Mouse (Mus musculus) thymus, adult 2 months (tissue): ENCODE data around the gene Actrt3.

Source experiments
- CTCF ChIP-seq: fragments of 200-500 bp; IDR thresholded peaks from 2 replicates; pipeline ENCODE4 v1.5.1; 2012; ENCODE audit warnings: mild to moderate bottlenecking, control low read depth, low read length, moderate library complexity, borderline replicate concordance; ENCODE audit not compliant: control insufficient read depth, poor library complexity, insufficient read depth; ENCODE audit errors: extremely low read depth
- POLR2A ChIP-seq: fragments of 200-500 bp; IDR thresholded peaks from 2 replicates; pipeline ENCODE4 v1.6.1; 2012; ENCODE audit warnings: mild to moderate bottlenecking, low read length, control low read depth, moderate library complexity; ENCODE audit not compliant: control insufficient read depth, poor library complexity, insufficient read depth; ENCODE audit errors: extremely low read depth

GRCm38 (mm10) chr3:30610930-30611329 lies 11.2 kb upstream of the Actrt3 start:
- TF ChIP-seq CTCF, result no peak
- TF ChIP-seq POLR2A, result no peak
